Mouse (Mus musculus): ENCODE results near the gene Slc17a1.

- TF ChIP-seq CTCF (IDR thresholded peaks at IDR 0.05; ENCODE audit: low read depth, low read length) (no peak), GATA1 (IDR thresholded peaks at IDR 0.05; ENCODE audit: borderline replicate concordance, low read length) (no peak), GATA2 (IDR thresholded peaks at IDR 0.05; ENCODE audit: borderline replicate concordance, low read depth, low read length) (no peak)
Measured at GRCm38 (mm10) chr13:23928637-23929036, 61.1 kb downstream of the Slc17a1 start.

Data from G1E (cell line).